Mouse (Mus musculus) adrenal gland, postnatal 14 days (tissue): ENCODE measurements around the gene Hagh. TPM values are rescaled to one million over a fixed set of nuclear protein-coding genes. Genes with fewer than 3 reads are reported as not detected.

Source experiments
- DNase-seq: peaks from one replicate; pipeline ENCODE4 v3.0.0; 2021; ENCODE audit warnings: mixed read lengths
- total RNA-seq: library from RNA; stranded (reverse); gene quantifications from 2 replicates; pipeline ENCODE4 v1.2.3, GENCODE M21; 2021

Hagh gene
- total RNA-seq, 1 experiment from 2014 or later, result 150 TPM

DNA sequence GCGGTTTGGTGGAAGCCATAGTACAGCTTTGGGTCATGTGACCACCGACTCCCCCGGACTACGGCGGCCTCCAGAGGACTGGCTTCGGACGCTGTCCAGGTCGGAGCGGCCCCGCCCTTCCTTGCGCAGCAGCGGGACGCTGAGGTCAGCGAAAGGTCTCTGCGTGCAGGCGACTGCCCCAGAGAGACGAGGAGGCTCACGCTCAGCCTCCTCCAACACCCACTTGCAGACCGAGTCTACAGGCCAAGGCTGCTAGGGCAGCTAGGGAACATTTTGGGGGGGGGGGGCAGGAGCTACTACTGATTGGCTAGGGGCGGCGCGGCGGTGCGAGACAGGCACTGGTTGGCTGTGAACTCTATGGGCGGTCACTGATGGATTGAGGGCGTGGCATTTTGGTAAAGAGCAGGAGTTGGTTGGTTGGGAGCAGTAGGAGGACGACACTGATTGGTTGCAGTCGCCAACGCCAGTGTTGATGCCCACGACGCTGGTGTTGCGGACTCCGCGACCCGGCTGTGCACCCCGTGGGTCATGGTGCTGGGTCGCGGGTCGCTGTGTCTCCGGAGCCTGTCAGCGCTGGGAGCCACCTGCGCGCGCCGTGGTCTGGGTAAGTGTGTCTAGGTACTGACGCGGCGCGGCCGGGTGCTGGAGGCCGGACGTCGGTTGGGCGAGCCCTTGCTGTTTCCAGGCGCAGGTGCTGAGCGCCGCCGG, 10.3 kb downstream of the Hagh start, which contains the start of gene Fahd1:
Gene Fahd1 (minus strand): TSS at position 300 of the 708 bp plus-strand sequence.
- peak; percentile 96 for DNase-seq

DNA sequence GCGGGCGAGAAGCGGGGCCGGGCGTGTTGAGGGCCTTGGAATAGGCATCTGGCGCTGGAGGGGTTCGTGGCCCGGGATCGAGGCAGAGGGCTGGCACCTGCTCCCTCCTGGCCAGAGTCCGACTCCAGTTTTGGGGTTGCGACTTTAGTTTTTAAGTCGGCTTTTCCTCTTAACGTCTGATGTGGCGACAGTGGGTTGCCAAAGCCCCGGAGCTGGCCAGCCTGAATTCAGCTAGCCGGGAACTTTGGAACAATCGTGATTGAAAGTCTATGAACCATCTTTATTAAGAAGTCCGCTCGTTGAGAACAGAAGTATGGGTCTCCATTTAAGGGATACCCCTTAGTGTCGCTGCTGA, 10.8 kb downstream of the Hagh start:
- no peak for DNase-seq

DNA sequence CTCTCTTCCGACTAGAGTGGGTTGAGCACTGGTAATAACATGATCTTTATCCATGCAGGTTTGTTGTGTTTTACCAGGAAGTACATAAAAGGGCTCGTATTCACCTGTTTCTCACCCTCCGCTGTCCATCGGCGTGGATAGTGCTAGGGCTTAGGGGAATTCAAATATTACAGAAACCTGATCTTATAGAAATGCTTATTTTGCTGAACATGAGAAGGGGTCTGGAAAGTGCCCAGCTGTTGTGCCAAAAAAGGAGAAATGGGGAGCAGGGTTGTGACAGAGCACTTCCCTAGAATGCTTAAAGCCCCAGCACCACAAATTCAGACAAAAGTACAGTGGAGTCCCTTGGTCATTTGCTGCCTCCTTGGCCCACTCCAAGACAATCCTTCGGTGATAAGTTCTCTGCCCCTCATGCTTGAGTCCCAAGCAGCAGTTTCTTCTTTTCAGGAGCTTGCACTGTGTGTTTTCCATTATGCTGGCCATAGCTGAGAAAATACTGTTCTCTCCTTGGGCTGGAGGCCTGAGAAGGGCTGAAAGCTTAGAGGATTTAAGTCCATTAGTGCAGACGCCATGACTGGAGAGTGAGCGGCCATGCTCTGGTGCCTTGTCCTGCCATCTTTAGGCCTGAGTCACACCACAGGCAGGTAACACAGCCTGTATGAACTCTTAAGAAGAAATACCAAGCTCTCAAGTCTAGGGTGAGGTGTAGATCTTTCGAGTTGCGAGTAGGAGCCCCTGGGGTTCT, 11.6 kb downstream of the Hagh start:
- DNase-seq, result no peak

GRCm38 (mm10) chr17:24855838-24856464, 16.0 kb downstream of the Hagh start:
- DNase-seq, result no peak

DNA sequence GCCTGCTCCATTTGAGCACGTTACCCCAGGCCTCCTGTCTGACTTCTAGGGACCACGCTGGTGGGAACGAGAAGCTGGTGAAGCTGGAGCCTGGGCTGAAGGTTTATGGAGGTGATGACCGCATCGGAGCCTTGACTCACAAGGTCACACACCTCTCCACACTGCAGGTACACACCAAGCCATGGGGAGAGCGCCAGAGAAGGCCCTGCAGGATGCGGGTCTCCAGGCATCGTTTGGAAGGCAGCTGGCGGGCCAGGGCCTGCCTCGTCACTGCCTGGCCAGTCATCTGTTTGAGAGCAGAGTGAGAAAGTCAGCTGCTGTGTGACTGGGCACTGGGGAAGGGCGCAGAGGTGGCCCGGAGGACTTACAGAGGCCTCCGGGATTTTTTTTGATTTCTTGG, 16.6 kb downstream of the Hagh start:
- DNase-seq, result no peak

- DNase-seq, result no peak
Observed at GRCm38 (mm10) chr17:24857831-24858470, 18.0 kb downstream of the Hagh start.

DNA sequence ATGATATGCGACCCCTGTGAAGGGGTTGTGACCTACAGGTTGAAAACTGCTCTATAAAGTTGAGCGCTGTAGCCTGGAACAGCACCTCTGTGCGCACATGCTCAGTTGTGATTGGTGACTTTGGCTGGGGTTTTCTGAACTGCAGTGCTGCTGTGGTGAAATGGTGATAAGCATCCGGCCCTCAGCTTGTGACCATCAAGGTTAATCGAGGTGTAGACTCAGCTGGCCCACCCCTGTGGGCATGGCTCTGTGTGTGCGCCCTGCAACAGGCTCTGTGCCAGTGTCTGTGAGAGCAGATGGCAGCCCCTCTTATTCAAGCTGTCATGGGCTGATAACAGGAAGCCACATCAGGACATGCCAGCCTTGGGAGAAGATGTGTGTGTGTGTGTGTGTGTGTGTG, 19.0 kb downstream of the Hagh start:
- no peak for DNase-seq

DNA sequence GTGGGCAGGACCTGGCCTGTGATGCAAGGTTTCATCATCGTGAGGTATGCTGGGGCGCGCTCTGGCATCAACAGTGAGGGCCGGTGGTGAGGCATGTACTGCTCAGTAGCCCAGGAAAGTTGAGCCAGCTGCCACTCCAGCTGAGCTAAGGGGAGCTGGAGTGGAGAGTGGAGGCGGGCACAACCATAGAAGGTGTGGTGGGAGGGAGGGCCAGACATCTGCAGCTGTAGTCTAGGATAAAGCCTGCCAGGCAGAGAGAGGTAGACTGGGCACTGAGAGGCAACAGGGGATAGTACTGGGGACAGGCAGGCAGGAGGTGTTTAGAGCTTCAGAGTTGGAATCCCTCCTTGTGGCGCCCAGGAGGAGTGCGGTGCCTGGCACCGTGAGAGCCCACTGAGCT, 20.1 kb downstream of the Hagh start:
- DNase-seq, result no peak

DNA sequence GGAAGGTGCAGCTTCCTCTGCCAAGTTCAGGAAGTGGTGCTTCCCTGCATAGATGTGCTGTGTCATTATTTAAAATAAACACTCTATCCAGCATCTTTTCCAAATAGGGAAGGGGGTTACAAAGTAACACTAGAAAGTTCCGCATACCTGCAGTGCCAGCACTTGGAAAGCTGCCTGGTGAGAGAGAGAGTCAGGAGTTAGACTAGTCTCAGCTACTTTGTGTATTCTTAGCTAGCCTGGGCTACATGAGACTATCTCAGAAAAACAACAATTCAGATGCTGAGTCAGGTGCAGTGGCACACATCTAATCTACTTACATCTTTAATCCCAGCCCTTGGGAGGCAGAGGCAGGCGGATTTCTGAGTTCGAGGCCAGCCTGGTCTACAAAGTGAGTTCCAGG, 21.8 kb downstream of the Hagh start:
- DNase-seq, result no peak

DNA sequence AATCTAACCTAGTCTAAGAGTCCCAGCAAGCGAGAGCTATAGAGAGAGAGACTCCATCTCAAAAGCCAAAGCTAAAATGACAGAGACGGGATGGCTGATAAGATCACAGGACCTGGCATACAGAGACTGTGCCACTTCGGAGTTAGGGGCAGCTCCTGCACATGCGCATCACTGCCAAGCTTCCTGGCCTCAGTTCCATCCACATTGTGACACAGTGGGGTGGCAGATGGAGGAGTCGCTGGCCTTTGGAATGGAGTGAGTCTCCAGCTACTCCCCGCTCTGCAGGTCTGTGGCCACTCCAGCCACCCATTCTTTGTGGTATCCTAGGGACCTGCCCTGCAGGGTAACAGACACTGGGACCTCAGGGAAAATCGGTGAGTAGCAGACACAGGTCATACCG, 25.8 kb downstream of the Hagh start, which contains the start of gene Igfals:
Gene Igfals (plus strand): TSS at position 222 of the 400 bp plus-strand sequence.
- no peak for DNase-seq

GRCm38 (mm10) chr17:24867914-24868313, 28.0 kb downstream of the Hagh start:
- DNase-seq, result no peak

GRCm38 (mm10) chr17:24873695-24874404, 33.9 kb downstream of the Hagh start:
- no peak for DNase-seq

- no peak for DNase-seq
Observed at GRCm38 (mm10) chr17:24874405-24874745, 34.4 kb downstream of the Hagh start.

- no peak for DNase-seq
Observed at GRCm38 (mm10) chr17:24874989-24875388, 35.0 kb downstream of the Hagh start.

DNA sequence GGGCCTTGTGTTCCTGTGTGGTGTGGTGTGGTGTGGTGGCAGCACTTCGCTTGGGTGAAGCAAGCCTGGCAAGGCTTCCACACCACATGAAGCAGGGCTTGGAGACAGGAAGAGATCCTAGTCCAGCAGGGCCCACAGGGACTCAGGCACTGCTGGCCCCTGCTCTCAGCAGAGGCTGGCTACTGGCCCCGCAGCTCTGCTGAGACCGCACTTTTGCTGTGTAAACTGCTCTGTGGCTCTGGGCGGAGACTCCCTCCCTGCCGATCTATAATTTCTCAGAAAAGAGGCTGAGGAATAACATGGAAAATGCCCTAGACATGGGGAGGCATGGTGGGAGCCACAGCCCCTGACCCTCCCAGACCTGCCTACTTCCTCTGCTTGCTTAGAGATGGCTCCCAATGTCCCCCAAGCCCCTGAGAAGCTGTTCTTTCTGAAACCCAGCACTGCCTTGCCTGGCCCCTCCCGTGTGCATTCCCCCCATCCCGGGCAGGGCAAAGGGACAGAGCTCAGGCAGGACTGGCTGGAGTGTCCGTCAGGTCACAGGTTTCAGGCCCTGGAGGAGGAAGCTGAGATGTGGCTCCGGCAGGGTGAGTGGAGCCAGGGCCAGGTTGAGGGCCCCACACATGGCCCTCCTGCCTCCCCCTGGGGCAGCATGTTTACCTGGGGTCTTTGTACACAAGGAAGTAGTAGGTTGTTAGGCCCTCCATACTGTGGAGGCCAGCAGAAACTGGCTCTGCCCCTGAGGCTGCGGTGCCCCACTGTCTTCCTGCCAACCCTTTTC, 37.6 kb downstream of the Hagh start:
- peak; percentile 57 for DNase-seq

DNA sequence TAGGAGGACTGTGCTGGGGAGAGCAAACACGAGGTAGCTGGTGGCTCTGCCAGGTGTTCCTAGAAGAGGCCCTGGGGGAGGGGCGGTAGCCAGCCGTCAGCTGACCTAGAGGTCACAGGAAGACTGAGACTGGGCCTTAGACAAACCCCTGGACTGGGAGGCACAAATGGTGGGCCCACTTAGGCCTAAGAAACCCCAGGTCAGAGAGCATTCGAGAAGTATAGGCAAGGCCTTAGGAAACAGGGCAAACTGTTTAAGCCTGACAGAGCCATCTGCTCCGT, 38.1 kb downstream of the Hagh start:
- DNase-seq, result peak; percentile 78

GRCm38 (mm10) chr17:24878531-24878930, 38.6 kb downstream of the Hagh start:
- DNase-seq, result peak; percentile 61

GRCm38 (mm10) chr17:24881738-24882440, 41.9 kb downstream of the Hagh start:
- peak; percentile 70 for DNase-seq

DNA sequence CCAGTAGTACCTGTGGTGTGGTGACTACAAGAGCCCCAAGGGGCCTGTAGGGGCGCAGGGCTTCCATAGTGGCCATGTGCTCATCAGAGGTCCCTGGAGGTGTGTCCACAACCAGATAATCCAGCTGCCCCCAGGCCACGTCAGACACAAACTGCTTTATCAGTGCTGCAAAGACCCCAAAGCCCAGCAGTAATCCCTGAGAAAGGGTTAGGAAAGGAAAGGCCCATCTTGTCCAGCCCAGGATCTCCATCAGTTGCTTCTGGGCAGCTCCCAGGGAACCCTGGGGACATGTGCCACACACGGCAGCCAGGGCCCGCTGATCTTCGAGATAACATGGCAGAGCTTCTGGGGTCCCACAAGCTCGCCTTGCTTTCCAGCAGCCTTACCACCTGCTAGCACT, 44.4 kb downstream of the Hagh start:
- DNase-seq, result no peak

- no peak for DNase-seq
Observed at GRCm38 (mm10) chr17:24885356-24886133, 45.6 kb downstream of the Hagh start.
